Mouse (Mus musculus) retina, adult 2 months (tissue): ENCODE data around the gene Gorasp1.

Source experiments
- DNase-seq: peaks from one replicate; pipeline ENCODE4 v3.0.0-alpha.2; 2012; ENCODE audit warnings: low read depth, low spot score

Gene Gorasp1

GRCm38 (mm10) chr9:119972582-119972981 lies 35.2 kb upstream of the Gorasp1 start:
- DNase-seq: no peak

DNA sequence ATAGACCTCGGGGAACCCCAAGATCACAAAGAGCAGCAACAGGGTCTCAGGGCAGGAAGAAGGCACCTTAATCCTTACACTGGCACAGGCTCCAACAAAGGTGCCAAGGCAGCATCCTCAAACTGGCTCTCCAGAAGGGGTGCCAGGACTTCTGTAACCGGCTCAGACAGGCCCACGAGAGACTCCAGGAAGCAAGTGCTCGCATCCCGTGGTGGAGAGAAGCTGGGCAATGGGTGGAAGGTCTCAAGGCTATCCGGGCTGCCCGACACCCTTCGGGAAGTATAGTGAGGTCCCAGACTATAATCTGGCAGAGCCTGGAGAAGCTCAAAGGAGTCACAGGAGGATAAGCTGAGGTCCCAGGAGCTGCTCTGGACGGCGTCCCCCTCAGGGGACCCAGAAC lies 34.8 kb upstream of the Gorasp1 start:
- DNase-seq: no peak

DNA sequence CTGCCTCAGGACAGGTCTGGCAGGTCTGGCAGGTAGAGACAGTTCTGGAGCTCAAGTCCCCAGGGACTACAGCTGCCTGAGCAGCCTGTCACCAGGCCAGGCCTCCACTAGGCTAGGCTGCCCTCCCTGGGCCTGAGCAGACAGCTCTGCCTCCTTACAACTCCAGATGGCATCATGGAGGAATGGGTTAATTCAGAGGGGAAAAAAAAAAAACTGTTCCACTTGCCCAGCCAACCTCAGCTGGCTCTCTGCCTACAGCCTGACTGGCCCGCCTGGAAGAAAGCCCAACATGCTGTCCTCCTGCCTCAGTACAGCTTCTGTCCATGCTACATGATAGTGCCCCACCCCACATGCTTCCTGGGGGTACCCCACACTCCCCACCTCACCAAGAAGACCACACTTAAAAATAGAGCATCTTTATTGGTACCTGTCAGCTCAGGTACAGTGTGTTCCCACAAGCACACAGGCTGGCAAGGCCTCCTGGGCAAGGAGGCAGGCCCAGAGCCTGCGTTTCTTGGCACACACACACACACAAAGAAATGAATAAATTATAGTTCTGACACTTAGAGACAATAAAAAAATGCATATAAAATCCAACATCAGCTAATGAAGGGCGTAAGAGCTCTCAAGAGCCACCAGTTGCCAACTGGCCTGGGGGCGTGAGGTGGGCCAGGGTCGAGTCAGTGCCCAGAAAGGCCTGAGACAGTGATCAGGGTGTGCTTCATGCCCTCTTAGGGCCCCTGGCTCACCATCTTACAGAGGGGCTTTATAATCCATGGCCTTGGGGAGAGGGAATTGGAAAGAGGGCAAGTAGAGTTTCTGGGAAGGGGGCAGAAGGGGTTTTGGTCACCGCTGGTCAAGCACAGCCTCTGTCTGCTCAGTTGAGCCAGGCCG lies 33.6 kb upstream of the Gorasp1 start:
- no peak for DNase-seq

GRCm38 (mm10) chr9:119970221-119970620 lies 32.9 kb upstream of the Gorasp1 start:
- DNase-seq: no peak

GRCm38 (mm10) chr9:119969811-119970210 lies 32.4 kb upstream of the Gorasp1 start:
- DNase-seq: no peak

DNA sequence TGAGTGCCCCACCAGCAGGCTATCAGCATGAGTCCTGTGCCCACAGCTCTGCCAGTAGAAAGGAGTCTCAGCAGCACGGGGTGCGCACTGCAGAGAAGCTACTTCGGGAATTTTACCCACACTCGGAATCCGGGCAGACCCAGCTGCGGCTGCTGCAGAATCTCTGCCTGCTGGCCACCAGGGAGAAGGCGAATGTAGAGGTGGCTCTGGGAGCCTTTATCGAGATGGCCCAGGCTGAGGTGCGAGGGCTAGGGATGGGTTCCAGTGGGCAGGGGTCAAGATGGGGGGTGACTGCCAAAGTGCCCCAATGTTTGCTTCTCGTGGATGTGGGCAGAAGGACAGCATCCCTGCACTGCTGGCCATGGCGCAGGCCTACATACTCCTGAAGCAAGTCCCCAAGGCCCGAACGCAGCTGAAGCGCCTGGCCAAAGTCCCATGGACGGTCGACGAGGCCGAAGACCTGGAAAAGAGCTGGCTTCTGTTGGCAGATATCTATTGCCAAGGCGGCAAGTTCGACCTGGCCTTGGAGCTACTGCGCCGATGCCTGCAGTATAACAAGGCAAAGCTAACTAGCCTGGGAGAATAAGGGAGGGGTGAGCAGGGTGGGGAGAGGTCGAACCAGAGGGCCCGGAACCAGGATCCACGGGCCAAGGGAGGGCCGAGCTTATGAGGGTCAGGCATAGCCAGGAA lies 29.0 kb upstream of the Gorasp1 start:
- DNase-seq: no peak

DNA sequence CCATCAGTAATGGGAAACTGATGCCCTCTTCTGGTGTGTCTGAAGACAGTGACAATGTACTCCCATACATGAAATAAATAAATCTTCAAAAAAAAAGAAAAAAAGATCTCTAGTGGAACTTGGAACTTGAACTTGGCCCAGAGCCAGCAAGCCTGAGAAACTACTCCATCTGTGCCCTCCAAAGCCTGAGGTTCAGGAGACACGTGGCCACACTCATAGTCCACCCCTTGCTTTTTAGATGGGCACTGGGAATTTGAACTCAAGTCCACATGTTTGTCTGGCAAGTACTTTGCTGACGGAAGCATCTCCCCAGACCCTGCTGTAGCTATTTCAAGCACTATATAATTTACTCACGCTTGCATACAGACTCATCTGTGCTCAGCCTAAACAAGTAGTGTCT lies 27.8 kb upstream of the Gorasp1 start:
- DNase-seq: no peak

DNA sequence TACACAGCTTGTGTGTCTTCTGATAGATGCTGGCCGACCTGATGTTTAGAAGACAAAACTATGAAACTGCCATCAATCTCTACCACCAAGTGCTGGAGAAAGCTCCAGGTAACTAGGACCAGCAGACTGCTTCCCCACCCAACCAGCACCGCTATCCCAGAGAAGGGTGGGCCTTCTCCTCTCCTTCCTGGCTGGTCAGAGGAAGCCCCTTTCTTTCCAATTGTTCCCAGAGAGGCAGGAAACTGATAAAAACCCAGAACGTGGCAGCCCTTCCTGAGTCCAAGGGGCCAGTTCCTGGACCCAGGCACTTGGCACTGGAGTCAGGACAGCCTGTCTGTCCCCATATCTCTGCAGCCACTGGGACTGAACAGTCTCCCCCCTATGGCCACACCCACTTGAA lies 26.8 kb upstream of the Gorasp1 start:
- no peak for DNase-seq

DNA sequence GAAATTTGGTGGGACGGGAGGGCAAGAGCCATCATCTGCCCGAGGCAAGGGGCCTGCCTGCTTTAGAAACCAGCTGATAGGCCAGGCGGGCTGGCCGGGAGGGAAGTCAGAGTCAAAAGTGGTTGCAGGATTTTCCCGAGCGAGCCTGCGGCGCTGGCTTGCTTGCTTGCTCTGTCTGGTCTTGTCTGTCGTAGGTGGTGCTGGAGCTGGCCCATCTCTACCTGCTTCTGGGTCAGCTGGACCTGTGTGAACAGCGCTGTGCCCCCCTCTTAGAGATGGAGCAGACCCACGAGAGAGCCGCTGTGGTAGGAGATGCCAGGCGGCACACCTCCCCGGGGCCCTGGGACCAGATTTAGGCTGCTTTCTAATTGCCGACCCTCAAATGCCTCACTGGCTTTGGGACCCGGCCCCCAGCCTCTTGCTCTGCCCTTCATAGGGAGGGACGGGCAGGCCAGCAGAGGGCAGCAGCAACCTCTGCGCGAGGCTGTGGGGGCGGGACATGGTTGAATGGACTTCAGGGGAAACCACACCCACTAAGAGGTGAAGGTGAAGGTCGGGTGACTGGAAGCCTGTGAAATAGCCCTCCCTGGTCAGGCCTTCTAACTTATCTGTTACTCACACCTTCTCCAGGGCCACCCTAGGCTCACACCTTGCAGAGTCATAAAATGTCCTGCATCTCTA lies 25.8 kb upstream of the Gorasp1 start:
- DNase-seq: peak; percentile 32

DNA sequence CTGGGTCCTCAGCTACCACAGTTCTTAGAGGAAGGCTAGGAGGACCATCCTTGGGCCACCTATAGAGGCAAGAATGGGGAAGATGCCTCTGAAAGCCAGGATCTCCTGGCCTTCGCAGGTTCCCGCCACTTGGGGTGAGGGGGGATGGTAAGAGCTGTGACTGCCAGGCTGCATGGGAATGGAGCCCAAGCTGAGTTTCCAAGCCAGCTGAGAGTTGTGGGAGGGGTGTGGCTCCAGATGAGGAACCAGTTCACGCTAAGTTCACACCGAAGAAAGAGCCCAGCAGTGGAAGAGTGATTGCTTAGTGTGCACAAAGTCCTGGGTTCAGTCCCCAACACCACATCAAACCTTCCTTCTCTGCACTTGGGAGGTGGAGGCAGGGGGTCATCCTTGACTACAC lies 24.9 kb upstream of the Gorasp1 start:
- no peak for DNase-seq

- DNase-seq: no peak
Measured at GRCm38 (mm10) chr9:119958835-119959234, 21.5 kb upstream of the Gorasp1 start.

- no peak for DNase-seq
Measured at GRCm38 (mm10) chr9:119951388-119951787, 14.0 kb upstream of the Gorasp1 start.

DNA sequence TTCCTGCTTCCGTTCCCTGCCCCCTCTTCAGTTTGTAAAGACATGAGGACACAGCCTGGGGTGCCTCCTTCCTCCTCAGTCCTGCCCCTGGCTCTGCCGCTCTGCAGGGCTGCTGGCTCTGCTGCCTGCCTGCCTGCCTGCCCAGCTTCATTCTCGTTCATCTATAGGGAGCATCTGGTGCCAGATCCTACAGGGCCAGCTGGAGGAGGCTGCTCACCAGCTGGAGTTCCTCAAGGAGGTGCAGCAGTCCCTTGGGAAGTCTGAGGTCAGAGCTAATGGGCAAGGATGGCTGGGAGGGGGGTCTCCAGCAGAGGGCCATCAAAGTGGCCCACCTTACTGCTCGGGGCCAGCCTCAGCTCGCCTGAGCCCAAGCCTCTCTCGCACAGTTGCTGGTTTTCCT lies 13.1 kb upstream of the Gorasp1 start:
- DNase-seq: no peak

DNA sequence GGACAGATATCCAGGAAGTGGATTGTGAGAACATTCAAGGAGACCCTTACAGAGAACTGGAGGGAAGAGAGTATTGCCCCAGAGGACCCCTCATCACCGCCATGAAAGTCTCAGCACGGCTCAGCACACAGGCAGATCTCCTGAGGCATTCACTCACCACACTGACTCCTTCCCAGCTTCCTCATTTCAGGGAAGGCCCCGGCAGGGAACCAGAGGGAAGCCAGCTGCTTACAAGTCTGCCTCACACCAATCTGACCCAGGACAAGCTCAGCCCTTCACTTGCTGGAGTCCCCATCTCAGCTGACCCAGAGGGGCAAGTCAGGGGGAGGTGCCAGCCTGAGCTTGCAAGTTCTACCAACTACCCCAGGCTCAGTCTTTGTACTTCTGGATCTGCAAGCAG lies 11.4 kb upstream of the Gorasp1 start:
- DNase-seq: no peak

DNA sequence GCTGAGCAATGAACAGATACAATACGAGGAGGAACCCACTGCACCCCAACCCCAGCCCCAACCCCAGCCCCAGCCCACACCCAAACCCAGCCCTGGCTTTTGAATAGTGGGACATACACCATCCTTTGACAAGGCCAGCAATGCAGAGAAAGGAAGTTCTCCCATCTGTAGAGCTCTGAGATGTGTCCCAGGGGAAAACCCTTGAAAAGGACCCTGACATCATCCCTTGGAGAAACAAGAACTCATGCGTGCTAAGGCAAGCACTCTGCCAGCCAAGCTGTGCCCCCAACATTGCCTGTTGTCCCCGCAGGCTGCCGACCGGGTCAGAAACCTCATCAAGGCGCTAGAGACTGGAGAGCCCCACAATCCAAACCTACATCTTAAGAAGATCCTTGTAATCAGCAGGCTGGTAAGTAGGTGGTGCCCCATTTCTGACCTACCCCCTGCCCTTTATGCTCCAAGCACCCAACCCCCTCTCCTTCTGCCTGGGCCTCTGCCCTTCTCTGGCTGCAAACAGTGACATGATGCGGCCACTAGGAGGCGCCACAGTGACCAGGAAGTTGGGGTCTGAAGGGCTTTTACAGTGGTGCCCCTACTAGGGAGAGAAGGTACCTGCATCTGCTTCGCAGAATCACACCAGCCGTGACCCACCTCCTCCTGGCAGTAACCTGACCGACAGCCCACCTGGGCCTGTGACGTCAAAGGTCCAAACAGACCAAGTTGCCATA lies 8.0 kb upstream of the Gorasp1 start:
- DNase-seq: no peak

DNA sequence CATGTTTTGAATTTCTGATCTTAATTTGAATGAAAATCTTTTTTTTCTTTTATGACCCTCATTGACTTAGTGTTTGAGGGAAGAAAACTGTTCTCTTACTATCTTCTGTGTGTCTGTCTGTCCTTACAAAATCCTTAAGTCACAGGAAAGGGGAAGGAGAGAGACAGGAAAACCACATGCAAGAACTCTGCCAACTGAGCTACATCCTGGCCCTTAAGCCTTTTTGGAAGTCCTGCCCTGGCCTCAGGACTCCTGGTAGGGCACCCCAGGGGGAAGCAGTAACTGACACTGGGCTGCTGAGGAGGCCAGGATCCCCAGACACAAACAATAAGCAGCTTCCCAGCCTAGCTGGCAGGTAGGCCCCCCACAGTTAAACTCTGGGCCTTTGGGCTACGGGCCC lies 6.0 kb upstream of the Gorasp1 start:
- DNase-seq: no peak

DNA sequence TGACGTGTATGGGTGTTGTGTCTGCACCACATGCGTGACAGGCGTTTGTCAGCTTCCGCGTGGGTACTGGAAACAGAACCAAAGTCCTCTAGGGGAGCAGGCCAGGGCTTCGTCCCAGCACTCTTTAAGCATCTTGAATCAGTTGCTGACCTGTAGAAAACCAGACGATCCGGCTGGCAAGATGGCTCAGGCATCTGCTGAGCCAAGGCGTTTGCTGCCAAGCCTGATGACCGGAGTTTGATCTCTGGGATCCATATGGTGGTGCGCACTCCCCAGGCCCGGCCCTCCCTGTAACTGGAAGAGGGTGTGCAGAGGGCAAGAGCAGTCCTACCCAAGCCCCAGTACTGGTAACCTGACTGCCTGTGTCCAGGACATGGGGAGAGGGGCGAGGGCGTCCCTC lies 4.5 kb upstream of the Gorasp1 start:
- no peak for DNase-seq

GRCm38 (mm10) chr9:119941407-119941806 lies 4.0 kb upstream of the Gorasp1 start:
- no peak for DNase-seq

- no peak for DNase-seq
Measured at GRCm38 (mm10) chr9:119939646-119940045, 2.3 kb upstream of the Gorasp1 start.

GRCm38 (mm10) chr9:119938496-119938895 lies 1.1 kb upstream of the Gorasp1 start:
- no peak for DNase-seq

DNA sequence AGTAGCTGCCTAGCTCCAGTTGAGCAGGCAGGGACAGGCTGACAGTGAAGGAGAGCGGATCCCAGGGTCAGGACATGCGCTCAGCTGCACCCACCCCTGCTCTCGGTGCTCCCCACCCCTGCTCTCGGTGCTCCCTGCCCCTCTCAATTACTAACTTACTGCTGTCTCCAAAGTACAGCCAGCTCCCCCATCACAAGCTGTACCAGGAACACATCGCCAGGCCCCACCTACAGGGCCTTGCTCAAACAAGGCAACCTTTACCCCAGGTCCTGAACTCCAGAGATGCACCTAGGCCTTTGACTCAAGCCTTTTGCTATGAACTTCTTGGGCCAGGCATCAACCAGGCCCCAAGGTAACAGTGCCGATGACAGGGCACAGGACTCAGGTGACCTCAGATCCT lies 3.7 kb downstream of the Gorasp1 start:
- DNase-seq: no peak

GRCm38 (mm10) chr9:119932358-119932757 lies 5.0 kb downstream of the Gorasp1 start:
- DNase-seq: no peak
